Mouse (Mus musculus) neutrophil, adult 5-6 weeks (primary cell): Measurements from ENCODE around the gene Plekho1. TPM values are rescaled to one million over a fixed set of nuclear protein-coding genes. Genes with fewer than 3 reads are reported as not detected.
"Not testable (repeated sequence)": the region's sequence is repeated elsewhere in the genome, so short reads cannot be mapped to it uniquely, and the experiment has no call there.

ENCODE experiments used
- ATAC-seq: fragments of 151-379, 151-347 bp; 2 replicates; pipeline ENCODE4 v1.8.0; 2017; ENCODE audit warnings: mild to moderate bottlenecking, moderate TSS enrichment; ENCODE audit not compliant: insufficient number of reproducible peaks, poor library complexity, low FRiP score, severe bottlenecking; ENCODE audit errors: extremely low read depth
- total RNA-seq: library from RNA; stranded (forward); fragments of 200-1000 nt; gene quantifications from 2 replicates; pipeline ENCODE4 v1.2.3, GENCODE M21; 2017

Plekho1 gene
- total RNA-seq, 1 experiment from 2014 or later: 153 TPM

DNA sequence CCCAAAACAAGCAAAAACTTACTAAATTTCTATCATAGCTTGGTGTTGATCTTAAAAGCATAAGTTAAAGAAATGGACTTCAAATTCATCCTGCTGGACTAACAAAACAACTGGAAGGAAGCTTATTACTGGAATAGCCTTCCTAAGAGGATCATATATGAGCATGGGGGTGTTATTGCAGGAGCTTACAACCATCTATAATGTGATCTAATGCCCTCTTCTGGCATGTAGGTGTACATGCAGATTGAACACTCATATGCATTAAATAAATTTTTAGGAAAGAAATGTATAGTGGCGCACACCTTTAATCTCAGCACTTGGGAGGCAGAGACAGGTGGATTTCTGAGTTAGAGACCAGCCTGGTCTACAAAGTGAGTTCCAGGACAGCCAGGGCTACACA is 36.0 kb downstream of the Plekho1 start:
- no peak for ATAC-seq

DNA sequence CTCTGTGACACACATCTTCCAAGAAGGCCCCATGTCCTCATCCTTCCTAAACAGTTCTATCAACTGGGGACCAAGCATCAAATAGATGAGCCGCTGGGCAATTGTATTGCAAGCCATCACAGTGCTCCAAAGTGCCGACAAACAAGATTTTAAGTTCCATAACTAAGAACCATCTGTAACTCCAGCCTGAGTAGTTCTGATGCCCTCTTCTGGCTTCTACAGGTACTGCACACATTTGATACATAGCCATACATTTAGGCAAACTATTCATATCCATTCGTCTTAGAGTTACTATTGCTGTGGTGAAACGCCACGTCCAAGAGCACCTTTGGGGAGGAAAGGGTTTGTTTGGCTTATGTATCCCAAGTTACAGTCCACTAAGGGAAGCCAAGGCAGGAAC is 36.7 kb downstream of the Plekho1 start:
- peak; percentile 45; the same call in 1 of the 2 replicates for ATAC-seq

GRCm38 (mm10) chr3:95957359-95958148 is 38.2 kb downstream of the Plekho1 start:
- ATAC-seq: no peak

DNA sequence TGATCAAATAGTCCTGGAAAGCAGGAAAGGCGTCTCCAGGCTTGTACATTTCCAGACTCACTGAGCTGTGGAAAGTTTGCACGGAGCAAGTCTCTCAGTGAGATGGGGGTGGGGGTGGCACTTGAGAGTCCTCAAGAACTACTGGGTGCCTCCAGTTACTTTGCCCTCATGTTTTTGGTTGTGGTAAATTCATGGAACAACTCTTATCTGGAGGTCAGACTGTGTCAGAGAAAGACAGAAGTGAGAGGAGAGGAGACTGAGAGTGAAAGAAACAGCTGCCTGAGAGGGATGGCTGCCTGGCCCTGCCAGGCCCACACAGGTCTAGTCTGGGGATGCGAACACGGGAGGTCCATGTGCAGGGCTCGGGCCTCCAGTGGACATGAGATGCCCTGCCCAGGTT is 40.5 kb downstream of the Plekho1 start:
- ATAC-seq: no peak

GRCm38 (mm10) chr3:95954648-95955173 is 41.1 kb downstream of the Plekho1 start:
- ATAC-seq: not testable (repeated sequence)

DNA sequence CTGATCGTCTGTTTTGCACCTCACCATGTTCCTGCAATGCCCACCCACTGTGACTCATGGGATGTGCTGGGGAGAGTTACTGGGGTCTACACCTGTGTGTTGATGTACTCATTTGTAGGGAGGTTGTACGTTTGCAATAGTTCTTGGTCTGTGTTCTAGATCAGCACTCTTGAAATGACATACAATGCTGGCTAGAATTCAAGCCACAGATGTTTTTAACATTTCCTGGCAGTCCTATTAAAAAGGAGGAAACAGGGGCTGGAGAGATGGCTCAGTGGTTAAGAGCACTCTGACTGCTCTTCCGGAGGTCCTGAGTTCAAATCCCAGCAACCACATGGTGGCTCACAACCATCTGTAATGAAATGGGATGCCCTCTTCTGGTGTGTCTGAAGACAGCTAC is 42.3 kb downstream of the Plekho1 start:
- ATAC-seq: no peak

GRCm38 (mm10) chr3:95953023-95953422 is 42.8 kb downstream of the Plekho1 start:
- no peak for ATAC-seq

DNA sequence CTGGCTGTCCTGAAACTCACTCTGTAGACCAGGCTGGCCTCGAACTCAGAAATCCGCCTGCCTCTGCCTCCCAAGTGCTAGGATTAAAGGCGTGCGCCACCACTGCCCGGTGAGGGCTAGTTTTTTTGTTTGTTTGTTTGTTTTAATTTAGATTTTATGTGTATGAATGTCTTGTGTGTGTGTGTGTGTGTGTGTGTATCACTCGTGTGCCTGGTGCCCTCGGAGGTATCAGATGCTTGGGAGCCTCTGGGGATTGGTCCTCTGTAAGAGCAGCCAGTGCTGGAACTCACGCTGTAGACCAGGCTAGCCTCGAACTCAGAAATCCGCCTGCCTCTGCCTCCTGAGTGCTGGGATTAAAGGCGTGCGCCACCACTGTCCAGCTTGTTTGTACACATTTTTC is 44.2 kb downstream of the Plekho1 start:
- not testable (repeated sequence) for ATAC-seq

GRCm38 (mm10) chr3:95950763-95951551 is 44.8 kb downstream of the Plekho1 start:
- ATAC-seq: peak; percentile 94

- no peak for ATAC-seq
Measured at GRCm38 (mm10) chr3:95948325-95948724, 47.5 kb downstream of the Plekho1 start.

GRCm38 (mm10) chr3:95945731-95946240 is 50.0 kb downstream of the Plekho1 start:
- no peak for ATAC-seq

DNA sequence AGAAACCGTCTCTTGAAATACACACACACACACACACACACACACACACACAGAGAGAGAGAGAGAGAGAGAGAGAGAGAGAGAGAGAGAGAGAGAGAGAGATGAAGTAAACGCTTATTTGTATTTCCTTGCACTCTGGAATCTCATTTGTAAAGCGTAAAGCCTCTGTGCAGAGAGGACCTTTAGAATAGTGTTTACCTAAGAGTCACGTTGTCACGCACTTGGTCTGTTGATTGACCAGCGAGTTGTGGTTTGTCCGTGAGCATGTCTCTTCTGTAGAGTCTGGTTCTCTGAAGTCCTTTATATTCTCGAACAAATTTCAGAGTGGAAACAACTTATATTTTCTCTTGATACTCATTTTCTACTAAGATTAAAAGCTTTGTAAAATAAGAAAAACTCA is 51.1 kb downstream of the Plekho1 start:
- no peak for ATAC-seq

- ATAC-seq: no peak
Measured at GRCm38 (mm10) chr3:95943226-95943625, 52.6 kb downstream of the Plekho1 start.

DNA sequence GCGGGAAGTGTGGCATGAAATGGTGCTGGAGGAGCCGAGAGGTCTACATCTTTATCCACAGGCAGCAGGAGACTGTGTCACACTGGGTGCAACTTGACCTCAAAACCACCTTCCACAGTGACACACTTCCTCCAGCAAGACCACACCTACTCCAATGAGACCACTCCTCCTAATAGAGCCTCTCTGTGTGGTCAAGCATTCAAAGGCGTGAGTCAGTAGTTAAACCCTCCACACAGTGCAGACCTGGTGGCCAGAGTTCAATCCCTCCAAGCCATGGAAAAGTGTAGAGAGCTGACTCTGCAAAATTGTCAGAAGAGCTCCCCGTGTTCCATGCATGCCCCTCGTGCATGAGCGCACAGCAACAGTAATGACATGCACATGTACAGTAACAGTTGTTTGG is 53.1 kb downstream of the Plekho1 start:
- ATAC-seq: no peak

GRCm38 (mm10) chr3:95938835-95939234 is 57.0 kb downstream of the Plekho1 start:
- peak; percentile 47; the same call in 1 of the 2 replicates for ATAC-seq

Other genes starting within 250 kb of the Plekho1 start
- 35.3 and 46.3 TPM in 2 replicates for gene Tars2, start 235.8 kb downstream of the Plekho1 start, total RNA-seq
- gene Rprd2, start 177.1 kb downstream of the Plekho1 start, total RNA-seq: 52.3 and 54.8 TPM in 2 replicates
- gene Prpf3, start 140.1 kb downstream of the Plekho1 start, total RNA-seq: 56.2 and 62.6 TPM in 2 replicates
- gene Mrps21, start 124.5 kb downstream of the Plekho1 start, total RNA-seq: 155 and 192 TPM in 2 replicates
- 0.81 and 2.2 TPM in 2 replicates for gene Ciart, start 113.8 kb downstream of the Plekho1 start, total RNA-seq
- 63.4 and 69.2 TPM in 2 replicates for gene BC028528, start 104.0 kb downstream of the Plekho1 start, total RNA-seq
- 26.9 and 27.1 TPM in 2 replicates for gene Aph1a, start 102.0 kb downstream of the Plekho1 start, total RNA-seq
- gene Car14, start 91.3 kb downstream of the Plekho1 start, total RNA-seq: not detected in 2 replicates
- 82.9 and 114 TPM in 2 replicates for gene Anp32e, start 66.8 kb downstream of the Plekho1 start, total RNA-seq
- 8.4 and 9.7 TPM in 2 replicates for gene Vps45, start 62.5 kb upstream of the Plekho1 start, total RNA-seq
- gene Otud7b, start 108.5 kb upstream of the Plekho1 start, total RNA-seq: 47.3 and 48.0 TPM in 2 replicates
- 2.4 and 3.4 TPM in 2 replicates for gene Mtmr11, start 166.0 kb upstream of the Plekho1 start, total RNA-seq
- 17.8 and 18.5 TPM in 2 replicates for gene Sf3b4, start 176.3 kb upstream of the Plekho1 start, total RNA-seq
- 0.74 and 0.81 TPM in 2 replicates for gene Sv2a, start 185.2 kb upstream of the Plekho1 start, total RNA-seq
- gene Bola1, start 223.7 kb upstream of the Plekho1 start, total RNA-seq: 9.8 and 11.5 TPM in 2 replicates
- 10.6 and 11.1 TPM in 2 replicates for gene Hist2h2ab, start 223.9 kb upstream of the Plekho1 start, total RNA-seq
- 316 and 362 TPM in 2 replicates for gene Hist2h2ac, start 224.9 kb upstream of the Plekho1 start, total RNA-seq
- 18.0 and 21.3 TPM in 2 replicates for gene Hist2h2be, start 225.1 kb upstream of the Plekho1 start, total RNA-seq
- 4.4 and 5.5 TPM in 2 replicates for gene Hist2h3c2, start 243.1 kb upstream of the Plekho1 start, total RNA-seq
- gene Hist2h2aa2, start 244.3 kb upstream of the Plekho1 start, total RNA-seq: 972 and 1,072 TPM in 2 replicates
- 465 and 524 TPM in 2 replicates for gene Hist2h2aa1, start 249.5 kb upstream of the Plekho1 start, total RNA-seq